Mouse (Mus musculus) urinary bladder, postnatal 0 days (tissue): ENCODE data around the gene Gm813. TPM values are rescaled to one million over a fixed set of nuclear protein-coding genes. Genes with fewer than 3 reads are reported as not detected.

ENCODE experiments used
- polyA plus RNA-seq: library from polyadenylated mRNA; unstranded; fragments of >200 nt; fragmentation: Nextera tagmentation; extraction: Ambion mirVana; gene quantifications from 2 replicates; pipeline ENCODE4 v1.2.1, GENCODE M21; 2015

Gm813 gene
- polyA plus RNA-seq: not detected in 2 replicates

DNA sequence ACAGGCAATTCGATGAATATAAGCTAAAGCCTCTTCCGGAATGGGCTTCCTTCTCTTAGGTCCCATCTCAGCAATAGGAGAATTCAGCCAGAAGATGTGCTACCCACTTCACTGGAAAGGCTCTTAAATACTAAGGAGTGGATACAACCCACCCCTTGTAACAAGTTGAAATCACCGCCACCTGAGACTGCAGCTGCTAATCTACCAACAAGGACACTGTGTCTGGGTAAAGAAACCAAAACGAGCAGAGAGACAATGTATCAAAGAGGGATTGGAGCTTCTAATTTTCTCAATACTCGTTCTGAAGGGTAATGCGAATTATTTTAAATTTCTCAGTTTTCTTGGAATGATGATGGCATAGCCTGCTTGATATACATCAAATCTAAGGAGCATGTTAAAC, at the start of gene Gm813:
TSS of gene Gm813 (minus strand) at position 101 of the 400 bp plus-strand sequence.

DNA sequence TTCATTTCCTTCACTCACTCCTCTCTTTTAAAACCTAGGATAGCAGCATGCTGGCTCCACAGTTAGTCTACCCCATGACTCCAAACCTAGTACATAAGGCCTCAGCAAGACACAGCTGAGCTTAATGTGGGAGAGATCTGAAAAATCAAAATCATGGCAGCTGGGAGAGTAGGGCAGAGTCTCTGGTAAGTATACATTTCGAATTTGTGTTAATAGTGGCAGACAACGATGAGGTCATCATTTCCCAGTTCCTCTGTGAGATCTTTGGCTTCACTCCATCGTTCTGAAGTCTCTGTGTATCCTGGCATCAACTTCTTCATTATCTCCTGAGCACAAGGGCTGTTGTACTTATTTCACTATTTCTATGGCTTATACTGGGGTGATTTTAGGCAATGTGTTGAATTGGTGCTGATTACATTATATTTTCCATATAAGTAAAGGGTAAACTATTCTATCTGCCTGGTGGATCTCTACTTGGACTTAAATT, 22.0 kb upstream of the Gm813 start, which contains the start of gene E330017A01Rik:
TSS of gene E330017A01Rik (minus strand) at position 51 of the 487 bp plus-strand sequence.

Other genes starting within 250 kb of the Gm813 start
- gene Dcbld2, start 208.5 kb downstream of the Gm813 start, polyA plus RNA-seq: 6.6 and 8.4 TPM in 2 replicates
- gene St3gal6, start 92.7 kb downstream of the Gm813 start, polyA plus RNA-seq: 4.8 and 5.0 TPM in 2 replicates
- not detected in 2 replicates for gene E330017A01Rik, start 21.8 kb upstream of the Gm813 start, polyA plus RNA-seq
- gene Cpox, start 53.3 kb upstream of the Gm813 start, polyA plus RNA-seq: 18.8 and 24.2 TPM in 2 replicates
- gene Gpr15, start 102.1 kb upstream of the Gm813 start, polyA plus RNA-seq: not detected in 2 replicates
- 92.0 and 115 TPM in 2 replicates for gene Cldnd1, start 110.9 kb upstream of the Gm813 start, polyA plus RNA-seq
- gene Olfr172, start 146.2 kb upstream of the Gm813 start, polyA plus RNA-seq: not detected in 2 replicates
- gene Olfr173, start 183.3 kb upstream of the Gm813 start, polyA plus RNA-seq: not detected in 2 replicates
- gene Olfr175-ps1, start 209.8 kb upstream of the Gm813 start, polyA plus RNA-seq: not detected in 2 replicates